Mouse (Mus musculus) mouse embryonic stem cell (cell line): ENCODE results near the gene Zkscan17.
"Not testable (repeated sequence)": the region's sequence is repeated elsewhere in the genome, so short reads cannot be mapped to it uniquely, and the experiment has no call there.

Experiments
- in situ Hi-C, 2 experiments: fragments of 300-500 bp; cut with MboI; formaldehyde crosslinking; loops; 1 replicate in 1 of 2; 3 replicates in 1 of 2; pipeline ENCODE4 v1.14.3; 2019 to 2020; ENCODE audit warnings: low sequenced_read_pairs in 2 of 2, low pct_unique_long_range_greater_than_20kb in 1 of 2, mixed read lengths in 1 of 2; ENCODE audit not compliant: unreplicated experiment in 1 of 2

Zkscan17 gene

DNA sequence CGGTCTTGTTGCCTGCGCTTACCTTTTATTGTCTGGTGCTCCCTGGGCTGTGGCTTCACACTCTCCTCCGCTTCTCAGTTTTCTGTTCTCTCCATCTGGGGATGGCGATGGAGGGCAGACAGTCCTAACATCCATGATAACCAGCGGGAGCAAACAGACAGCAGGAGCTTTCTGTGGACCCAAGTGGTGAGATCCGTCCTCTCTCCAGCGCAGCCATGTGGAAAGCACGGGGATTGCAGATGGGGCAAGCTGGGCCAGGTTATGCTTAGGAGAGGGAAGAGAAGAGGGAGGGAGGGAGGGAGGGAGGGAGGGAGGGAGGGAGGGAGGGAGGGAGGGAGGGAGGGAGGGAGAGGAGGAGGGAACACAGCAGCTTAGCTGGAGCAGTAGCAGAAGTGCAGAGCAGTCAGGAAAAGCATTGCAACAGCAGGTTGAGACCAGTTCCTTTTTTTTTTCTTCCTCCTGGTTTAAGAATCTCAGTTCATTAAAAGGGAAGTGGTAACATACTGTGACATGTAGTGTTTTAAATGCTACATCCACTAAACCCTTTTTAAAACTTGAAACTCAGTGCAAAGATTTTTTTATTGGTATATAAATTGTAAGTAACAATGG lies at the start of gene Zkscan17:
Gene Zkscan17, minus strand, starts transcription at position 280 of the 609 bp plus-strand sequence.
- in situ Hi-C loops = no loop called here

DNA sequence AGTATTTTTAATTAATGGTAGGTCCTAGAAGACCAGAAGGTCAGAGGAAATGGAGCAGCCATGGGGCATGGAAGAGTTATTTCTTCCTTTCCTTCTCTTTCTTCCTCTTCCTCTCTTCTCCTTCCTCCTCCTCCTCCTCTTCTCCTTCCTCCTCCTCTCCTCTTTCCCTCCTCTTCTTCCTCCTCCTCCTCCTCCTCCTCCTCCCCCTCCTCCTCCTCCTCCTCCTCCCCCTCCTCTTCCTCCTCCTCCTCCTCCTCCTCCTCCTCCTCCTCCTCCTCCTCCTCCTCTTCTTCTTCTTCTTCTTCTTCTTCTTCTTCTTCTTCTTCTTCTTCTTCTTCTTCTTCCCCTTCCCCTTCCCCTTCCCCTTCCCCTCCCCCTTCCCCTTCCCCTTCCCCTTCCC lies 49.6 kb upstream of the Zkscan17 start, which contains the start of gene Olfr222:
Gene Olfr222, minus strand, starts transcription at position 101 of the 400 bp plus-strand sequence.
- in situ Hi-C loops = not testable (repeated sequence)

DNA sequence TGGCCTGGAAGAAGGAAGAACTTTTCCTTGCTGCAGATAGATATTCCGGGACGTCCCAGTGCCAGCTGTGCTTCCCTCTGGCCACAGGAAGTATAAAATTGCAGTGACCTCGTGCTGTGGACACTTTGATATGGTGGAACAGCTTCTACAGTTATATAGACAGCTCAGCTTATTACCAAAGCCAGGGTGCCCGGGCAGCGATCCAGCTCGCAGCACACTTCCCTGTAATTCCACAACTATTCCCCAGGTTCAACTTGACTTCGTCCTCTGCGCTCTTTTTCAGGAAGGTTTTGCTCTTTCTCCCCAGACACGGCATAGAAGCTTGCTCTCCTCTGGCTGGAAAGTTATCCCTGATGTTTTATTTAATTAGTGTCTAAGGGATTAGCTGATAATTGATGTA lies 49.2 kb upstream of the Zkscan17 start:
- in situ Hi-C loops = no loop called here

DNA sequence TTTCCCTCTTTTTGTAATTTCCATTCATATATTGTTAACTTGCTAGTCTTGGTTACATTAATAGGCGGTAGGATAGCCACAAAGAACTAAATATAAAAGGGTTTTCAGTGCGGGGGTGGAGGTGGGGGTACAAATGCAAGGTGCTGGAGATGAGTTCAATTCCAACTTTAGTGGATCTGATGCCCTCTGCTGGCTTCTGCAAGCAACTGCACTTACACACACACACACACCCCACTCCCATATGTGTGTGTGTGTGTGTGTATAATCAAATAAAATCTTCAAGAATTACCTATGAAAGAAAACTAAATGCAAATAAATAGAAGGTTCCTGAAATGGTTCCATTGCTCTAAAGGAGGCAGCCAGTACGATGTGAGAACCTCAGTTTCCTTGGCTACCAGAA lies 42.8 kb upstream of the Zkscan17 start:
- in situ Hi-C loops = no loop called here

DNA sequence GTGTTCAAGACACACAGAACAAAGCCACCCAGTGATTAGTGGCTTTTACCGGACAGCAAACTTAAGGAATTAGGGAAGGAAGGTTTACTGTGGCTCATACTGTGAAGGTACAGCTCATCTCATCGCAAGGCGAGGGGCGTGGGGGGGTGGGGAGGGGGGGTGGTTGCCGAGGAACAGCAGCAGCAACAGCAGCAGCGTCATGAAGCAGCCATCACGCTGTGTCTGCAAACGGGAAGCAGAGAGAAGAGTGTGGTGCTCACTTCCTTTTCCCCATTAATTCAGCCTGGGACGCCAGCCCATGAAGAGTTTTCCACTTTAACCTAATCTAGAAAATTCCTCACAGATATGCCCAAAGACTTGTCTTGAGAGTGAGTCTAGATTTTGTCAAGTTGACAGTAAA lies 36.3 kb upstream of the Zkscan17 start:
- in situ Hi-C loops = no loop called here

DNA sequence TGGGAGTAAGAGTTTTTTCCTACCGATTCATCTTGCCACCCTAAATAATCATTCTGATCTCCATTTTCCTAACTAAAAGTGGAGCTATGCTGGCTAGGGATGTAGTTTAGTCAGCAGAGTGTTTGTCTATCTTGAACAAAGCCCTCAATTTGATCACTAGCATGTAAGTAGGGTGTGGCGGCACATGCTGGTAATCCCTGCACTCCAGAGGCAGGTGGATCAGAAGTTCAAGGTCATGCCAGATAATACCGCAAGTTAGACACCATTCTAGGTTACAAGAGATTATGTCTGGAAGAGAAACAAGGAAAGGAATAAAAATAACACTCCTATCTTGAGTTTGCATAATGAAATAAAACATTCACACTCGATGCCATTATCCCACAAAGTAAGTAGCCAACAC lies 35.8 kb upstream of the Zkscan17 start:
- in situ Hi-C loops = no loop called here

DNA sequence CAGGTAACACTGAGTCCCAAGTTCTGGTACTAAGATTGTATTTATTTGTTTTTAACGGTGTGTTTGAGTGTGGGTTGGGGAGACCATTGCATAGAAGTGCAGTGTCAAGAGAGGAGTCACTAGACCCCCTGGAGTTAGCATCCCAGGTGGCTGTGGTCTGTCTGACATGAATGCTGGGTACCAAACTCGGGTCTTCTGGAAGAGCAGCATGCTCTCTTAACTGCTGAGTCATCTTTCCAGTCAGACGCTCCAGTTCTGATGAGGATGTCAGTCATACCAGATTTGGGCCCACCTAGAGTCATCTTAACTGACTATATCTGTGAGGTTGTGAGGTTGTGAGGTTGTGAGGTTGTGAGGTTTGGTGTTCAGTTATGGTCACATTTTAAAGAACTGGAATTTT lies 34.4 kb upstream of the Zkscan17 start:
- in situ Hi-C loops = no loop called here

DNA sequence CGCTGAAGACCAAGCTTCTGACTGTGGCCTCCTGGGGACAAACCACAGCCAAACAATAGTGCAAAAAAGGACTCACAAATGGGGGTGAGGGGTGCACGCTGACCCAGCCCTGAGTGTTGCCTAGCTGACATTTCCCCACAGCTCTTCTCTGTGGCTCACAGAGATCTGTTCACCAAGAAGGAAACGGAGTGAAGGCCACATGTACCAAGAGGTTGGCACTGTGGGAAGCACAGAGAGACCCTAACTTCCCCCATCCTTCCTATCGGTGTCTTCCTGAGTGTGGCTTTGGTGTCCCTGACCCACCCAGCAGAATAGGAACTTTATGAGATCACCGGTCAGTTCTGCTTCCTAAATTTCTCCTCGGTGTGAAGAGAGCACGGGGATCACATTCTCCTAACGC lies 28.0 kb upstream of the Zkscan17 start:
- in situ Hi-C loops = no loop called here

DNA sequence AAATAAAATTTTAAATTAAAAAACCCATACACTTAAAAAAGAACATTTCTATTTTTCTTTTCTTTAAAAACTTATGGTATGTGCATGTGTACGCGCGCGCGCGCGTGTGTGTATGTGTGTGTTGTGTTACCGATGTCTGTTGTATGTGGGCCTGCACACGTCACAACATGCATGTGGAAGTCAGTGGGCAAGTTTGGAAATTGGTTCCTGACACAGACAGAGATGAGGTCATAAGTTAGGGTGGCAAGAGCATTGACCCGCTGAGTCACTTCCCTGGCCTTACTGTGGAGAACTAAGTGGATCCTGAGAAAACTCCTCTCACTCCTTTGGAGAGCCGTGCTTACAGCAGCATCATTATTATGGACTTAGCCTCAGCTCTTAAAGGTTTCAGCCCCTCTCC lies 27.6 kb upstream of the Zkscan17 start:
- in situ Hi-C loops = no loop called here

DNA sequence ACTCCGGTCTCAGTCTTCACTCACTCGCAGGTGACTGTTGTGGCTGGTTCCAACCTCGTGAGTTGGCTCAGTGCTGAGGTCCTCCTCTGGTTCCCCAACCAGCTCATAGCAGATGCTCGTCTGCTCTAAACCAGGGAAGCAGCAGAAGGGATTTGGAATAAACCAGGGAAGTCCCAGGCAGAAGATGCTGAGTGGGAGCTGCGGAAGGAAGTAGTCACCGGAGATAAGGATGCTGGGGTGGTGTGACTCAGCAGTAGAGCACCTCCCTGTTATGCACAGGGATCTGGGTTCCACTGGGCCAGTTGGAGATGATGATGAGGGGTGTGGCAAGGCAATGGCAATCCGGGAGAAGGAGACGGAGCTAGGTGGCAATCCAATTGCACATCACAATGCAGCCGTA lies 17.5 kb upstream of the Zkscan17 start:
- in situ Hi-C loops = no loop called here

DNA sequence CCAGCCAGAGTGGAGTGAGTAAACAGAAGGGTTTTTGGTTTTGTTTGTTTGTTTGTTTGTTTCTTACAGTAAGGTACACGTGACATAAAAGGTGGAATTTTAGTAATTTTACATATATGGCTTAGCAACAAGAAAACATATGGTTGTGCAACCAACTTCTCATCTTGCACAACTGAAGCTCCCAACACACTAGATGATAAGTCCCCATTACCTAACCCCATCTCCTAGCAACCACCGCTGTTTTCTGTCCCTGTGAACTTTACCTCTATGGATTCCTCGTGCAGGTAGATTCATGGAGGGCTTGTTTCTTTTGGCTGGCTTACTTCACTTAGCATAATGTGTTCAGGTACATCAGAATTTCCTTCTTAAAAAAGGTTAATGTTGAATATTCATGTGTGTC lies 16.8 kb upstream of the Zkscan17 start:
- in situ Hi-C loops = no loop called here

DNA sequence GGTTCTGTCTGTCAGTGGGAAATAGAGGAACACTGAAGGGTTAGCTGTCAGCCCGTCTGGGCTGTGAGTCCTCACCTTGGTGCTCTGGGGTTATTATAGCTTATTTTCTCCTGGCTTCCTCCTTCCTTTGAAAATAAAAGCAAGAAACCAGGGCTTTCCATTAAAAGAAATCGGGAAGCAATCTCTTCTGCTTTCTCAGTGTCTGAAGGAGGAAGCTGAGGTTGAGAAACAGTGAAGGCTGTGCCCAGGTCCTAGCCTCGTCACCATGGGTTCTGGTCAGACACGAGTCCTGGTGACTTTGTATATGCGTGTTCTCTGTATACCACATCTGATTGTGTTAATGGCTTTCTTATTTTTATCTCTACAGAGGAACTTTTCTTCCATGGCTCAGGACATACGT lies 15.9 kb upstream of the Zkscan17 start:
- in situ Hi-C loops = no loop called here

DNA sequence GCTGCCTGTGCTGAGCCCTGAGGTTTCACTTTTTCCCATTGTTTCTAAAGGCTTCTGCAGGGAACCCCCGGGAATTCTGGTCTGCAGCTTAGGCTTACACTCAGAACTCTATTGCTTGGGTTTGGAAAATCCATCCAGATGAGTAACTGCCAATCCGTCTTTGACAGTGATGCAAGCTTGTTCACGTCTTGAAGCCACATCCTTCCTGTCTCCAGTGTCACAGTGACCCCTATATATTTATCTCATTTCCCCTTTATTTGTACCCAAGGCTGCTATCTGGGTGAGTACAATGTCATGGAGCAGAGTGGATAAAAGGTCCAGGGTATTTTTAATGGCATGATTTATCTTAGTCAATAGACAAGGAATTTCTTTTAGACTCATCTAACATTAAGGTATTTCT lies 14.8 kb upstream of the Zkscan17 start, which contains the start of gene Nlrp3:
Gene Nlrp3, plus strand, starts transcription at position 245 of the 400 bp plus-strand sequence.
- in situ Hi-C loops = no loop called here

DNA sequence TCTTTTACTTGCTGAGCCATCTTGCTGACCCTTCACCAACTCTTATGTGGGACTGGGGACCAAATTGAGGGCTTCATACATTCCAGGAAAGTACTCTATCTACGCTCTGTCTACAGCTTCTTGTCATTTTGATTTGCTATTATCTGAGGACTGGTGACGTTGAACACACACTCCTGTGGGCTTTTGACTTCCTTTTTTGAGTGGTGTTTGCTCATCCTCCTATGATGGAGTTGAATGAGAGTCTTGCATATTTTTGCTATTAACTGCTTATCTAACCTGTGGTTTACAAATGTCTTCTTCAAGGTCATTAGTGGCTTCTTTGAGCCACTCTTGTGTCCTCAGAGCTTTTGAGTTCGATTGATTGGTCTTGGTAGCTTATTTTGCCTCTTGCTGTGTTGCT lies 13.6 kb upstream of the Zkscan17 start:
- in situ Hi-C loops = no loop called here

DNA sequence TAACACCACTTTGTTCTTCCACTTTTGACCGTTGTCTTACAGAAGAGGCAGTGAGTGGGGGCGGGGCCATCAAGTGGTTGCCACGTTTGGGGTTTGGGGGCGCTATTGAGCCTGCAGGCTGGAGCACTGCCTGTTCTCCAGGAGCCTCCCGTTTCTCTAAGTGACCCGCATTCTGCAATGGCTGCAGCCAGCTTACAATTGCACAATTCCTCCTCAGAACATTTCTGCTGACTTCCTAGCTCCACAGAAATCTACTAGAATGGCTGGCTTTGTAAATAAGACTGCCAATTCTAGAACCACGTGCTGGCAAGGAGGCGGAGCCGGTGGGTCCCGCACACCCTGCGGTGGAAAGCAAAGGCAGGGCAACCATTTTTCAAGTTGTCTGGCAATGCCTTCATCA lies 11.8 kb upstream of the Zkscan17 start:
- in situ Hi-C loops = no loop called here

DNA sequence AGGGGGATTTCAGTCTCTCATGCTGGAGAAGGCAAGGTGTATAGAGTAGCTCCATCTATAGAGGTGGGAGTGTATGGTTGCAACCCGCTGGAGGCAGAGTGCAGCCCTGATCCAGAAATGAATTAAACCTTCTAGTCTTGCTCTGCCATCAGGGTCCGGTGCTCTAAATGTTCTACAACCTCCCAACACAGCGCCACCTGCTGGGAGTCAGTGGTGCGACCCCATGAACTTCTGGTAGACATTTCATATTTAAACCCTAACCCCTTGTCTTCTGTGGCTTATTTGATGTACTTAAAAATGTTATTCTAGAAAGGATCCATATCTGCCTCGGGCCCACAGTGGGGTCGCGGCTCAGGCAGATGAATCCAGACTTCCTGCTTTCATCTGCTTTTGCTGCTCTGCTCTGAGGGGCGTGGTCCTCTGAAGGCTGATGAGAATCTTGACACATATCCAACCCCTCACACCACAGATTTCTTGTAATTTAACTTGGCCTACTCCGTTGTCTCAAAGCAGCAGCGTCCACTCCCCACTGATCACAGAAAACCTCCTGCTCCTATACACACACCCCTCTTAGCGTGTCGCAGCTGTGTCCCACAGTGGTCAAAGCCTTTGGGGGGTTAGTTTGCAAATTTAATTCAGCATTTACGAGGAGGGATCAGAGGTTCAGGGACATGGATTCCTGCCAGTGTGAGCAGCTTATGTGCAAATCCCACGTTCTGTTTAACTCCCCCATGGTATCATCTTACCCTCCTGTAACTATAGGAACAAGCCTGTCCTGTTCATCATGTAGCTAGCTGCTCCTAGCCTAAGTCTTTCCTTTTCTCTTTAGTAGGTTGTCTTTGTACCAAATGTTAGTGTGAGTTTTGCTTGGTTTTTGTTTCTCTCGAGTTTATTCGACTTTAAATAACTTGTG lies 10.9 kb upstream of the Zkscan17 start:
- in situ Hi-C loops = no loop called here

DNA sequence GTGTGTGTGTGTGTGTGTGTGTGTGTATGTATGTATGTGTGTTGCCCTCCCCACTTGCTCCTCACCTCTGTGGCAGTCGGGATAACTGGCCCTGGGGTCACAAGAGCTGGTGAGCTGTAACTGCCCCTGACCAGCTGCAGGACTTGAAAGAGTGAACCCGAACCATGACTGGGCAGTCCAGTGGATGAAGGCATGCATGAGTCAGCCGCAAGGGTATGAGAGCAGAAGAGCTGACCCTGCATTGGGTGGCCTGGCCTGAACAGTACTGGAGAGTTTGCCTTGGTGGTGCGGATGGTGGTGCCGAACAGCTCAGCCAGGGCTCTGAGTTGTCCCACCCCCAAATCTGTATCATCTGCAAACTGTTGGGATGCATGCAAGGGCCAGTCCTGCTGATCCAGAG lies 5.0 kb upstream of the Zkscan17 start:
- in situ Hi-C loops = no loop called here

DNA sequence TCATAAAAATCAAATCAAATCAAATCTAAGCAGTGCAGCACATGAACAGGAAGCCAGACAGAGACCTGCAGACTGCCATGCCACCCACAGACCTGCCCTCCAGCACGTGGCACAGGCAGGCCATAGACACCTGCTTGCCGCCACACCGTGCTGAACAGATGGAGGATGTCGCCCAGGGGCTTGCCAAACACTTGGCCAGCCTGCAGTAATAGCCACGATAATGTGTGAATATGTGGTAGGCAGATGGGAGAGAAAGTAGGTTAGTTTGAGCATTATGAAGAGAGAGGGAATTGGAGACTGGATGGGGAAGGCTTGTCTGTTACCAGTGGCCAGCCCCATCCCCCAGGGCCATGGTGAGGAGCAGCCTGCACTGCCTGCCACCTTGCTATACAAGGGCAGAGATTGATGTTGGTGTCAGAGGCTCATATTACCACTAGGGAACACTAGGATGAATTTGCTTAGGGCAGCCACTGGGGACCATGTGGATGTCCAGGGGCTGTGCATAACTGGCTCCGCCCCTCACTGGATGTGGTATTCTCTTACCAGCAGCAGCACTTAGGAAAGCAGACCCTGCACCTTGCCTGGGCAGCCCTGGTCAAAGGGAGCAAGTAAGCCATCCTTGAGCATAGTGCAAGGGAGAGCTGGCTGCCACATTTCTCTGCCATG lies 4.5 kb upstream of the Zkscan17 start:
- in situ Hi-C loops = no loop called here

DNA sequence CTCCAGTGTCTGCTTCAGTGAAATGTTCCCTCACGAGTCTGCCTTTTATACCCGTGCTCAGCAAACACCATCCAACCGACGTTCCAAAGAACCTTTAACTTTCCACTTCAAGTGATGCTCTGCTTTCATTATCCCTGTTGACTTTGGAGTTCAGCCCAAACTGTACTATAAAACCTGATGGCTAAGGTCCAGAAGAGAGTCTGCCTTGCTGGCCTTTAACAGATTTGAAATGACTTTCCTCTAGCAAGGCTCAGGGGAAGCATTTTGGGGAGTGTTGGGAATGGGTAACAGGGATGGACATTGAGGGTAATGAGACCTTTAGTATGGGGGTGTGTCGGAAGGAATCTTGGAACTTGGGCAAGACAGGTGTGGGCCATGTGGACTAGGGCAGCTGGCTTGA lies 3.7 kb upstream of the Zkscan17 start:
- in situ Hi-C loops = no loop called here
